Mouse (Mus musculus): ENCODE data around the gene Ryr3.

The Ryr3 gene

DNA sequence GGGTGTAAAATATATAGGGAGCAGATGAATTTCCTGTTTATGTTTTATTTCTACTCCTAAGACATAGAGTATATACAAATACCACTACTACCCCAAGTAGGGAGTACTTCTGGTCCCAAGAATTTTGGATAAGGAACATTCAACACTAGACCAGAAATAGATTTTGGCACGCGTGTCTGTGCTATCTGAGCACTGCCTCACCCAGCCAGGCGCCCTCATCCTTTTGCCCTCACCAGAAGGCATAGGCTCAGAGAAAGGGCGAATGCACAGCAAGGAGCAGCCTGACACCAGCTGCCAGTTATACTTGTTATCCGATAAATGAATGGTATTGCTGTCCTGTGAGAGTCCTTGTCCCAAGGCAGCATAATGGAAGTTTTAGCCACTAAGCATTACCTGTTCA, 579.7 kb downstream of the Ryr3 start:
- no peak for DNase-seq (ENCODE audit: low read depth)

- no peak for DNase-seq (ENCODE audit: low read depth)
Observed at GRCm38 (mm10) chr2:112632536-112632935, 584.4 kb downstream of the Ryr3 start.

GRCm38 (mm10) chr2:112630669-112631068, 586.2 kb downstream of the Ryr3 start:
- no peak for DNase-seq (ENCODE audit: low read depth)

DNA sequence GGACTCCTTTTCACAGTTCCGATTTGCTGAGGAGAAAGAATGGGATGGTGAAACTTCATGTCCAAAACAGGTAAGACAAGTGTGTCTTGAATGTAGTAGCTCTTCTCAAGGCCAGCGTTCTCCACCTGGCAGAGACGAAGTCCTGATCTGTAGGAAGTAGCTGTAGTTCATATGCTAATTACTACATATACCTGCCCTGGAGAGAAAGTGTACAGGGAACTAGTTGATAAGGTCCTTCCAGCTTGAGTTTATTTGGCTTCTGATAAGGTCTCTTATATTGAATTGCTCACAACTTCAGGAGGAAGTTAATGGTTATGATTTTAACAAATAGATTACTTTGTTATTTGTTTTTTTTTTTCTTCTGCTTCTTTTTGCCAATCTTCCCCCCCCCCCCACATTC, 591.7 kb downstream of the Ryr3 start:
- no peak for DNase-seq (ENCODE audit: low read depth)

DNA sequence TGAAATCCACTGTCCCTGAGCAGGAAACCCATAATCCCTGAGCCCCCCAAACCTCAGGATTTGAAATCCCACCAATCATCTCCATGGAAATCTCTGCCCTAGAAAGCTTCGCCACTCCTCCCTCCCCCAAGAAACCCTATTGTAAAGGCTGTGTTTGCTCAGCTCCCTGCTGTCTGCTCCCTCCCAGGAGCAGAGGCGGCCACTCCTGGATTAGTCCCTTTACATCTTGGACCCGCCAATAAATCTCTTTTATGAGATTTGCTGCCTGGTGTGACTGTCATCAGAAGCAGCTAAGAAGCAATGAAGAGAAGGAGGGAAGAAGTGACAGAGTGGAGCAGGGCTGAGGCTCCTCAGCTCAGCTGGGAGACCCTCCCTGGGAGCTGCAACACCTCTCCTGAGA, 599.7 kb downstream of the Ryr3 start:
- no peak for DNase-seq (ENCODE audit: low read depth)

DNA sequence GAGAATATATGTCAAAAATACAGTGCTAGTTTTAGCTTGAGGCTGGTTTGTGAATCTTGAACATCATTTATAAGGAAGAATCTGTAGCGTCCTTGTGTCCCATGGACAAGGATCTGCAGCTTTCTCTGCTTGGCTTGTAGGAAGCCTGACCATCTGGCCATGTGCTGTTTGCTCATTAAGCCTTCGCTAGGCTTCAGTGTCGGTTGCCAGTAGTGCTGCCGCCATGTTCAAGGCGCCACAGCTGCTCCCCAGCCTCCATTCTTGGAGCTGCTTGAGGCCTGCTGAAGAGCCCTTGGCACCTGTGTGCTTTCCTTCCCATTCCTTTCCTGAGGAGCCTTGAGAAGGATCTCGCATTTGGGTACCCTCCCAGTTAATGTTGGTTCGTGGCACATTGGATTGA, 602.5 kb downstream of the Ryr3 start:
- DNase-seq (ENCODE audit: low read depth): no peak

GRCm38 (mm10) chr2:112612628-112613027, 604.3 kb downstream of the Ryr3 start:
- DNase-seq (ENCODE audit: low read depth): peak; percentile 31

- no peak for DNase-seq (ENCODE audit: low read depth)
Observed at GRCm38 (mm10) chr2:112606536-112606935, 610.4 kb downstream of the Ryr3 start.

DNA sequence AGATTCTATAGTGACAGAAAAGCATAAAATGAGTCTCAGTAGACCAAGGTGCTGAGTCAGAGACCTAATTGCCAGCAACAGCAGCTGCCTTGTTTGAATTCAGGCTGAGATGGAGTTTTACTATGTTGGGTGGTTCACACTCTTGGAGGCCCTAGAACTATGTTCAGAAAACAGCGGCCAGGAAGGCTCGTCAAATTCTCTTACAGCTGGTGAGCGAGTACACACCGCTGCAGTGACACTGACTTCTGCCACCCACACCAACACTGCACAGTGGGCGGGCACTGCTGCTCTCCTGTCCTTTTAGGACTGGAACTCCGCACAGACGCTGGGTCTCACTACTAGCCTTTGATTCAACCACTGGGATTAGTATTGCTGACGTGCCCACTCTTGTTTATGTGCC, 614.4 kb downstream of the Ryr3 start:
- DNase-seq (ENCODE audit: low read depth): no peak

GRCm38 (mm10) chr2:112600222-112600621, 616.7 kb downstream of the Ryr3 start:
- no peak for DNase-seq (ENCODE audit: low read depth)

- no peak for DNase-seq (ENCODE audit: low read depth)
Observed at GRCm38 (mm10) chr2:112597064-112597463, 619.8 kb downstream of the Ryr3 start.

- DNase-seq (ENCODE audit: low read depth): no peak
Observed at GRCm38 (mm10) chr2:112596415-112596814, 620.5 kb downstream of the Ryr3 start.

DNA sequence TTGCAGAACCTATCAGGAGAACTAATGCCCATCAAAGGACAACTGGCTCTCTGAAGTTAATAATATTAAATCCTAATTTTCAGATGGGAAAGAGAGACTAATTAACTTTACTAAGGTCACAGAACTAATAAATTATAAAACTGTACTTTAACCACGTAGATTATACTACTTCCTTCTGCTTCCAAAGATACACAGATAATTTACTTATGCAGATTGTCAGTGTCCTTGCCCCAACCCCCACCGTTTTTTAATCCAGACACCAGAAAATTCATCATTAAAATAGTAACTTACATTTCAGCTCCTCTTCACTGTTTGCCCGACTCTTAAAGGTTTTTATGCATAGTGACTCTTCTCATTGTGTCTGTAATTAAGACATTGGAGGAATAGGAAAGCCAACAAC, 621.1 kb downstream of the Ryr3 start:
- DNase-seq (ENCODE audit: low read depth): no peak

DNA sequence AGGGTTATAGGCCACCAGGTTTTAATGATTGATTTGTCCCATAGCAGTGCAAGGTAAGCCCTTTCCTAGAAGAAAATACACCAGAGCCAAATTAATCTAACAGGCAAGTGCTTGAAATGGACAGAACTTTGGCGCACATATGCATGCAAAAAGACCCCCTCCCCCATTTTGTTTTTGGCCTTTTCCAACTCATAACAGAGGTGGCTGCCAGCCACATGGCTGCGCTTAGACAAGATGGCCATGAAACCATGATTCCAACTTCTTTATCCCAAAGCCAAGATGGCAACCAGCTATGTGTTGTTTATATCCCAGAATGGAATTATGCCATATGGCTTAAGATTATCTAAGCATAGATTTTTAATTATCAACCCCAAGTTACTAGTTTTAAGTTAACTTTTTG, 623.1 kb downstream of the Ryr3 start:
- DNase-seq (ENCODE audit: low read depth): no peak

- no peak for DNase-seq (ENCODE audit: low read depth)
Observed at GRCm38 (mm10) chr2:112593322-112593721, 623.6 kb downstream of the Ryr3 start.

DNA sequence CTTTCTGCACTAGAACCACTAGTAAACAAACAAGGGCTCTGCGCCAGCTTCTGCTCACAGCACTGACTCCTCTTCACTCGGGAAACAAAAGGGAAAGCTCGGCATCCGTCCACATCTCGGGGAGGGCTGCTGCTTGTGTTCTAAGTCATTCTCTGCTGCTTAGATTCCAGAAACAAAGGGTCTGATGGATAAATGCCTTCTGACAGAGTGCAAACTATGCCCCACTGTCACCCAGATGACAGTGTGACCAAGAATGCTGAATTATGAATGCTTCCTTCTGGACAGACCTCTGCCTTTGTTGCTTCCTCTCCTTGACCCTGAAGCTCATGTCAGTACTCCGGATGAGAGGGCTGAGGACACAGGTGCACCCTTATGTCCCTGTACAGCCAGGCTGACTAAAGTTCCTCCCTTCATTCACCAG, 625.4 kb downstream of the Ryr3 start:
- no peak for DNase-seq (ENCODE audit: low read depth)

DNA sequence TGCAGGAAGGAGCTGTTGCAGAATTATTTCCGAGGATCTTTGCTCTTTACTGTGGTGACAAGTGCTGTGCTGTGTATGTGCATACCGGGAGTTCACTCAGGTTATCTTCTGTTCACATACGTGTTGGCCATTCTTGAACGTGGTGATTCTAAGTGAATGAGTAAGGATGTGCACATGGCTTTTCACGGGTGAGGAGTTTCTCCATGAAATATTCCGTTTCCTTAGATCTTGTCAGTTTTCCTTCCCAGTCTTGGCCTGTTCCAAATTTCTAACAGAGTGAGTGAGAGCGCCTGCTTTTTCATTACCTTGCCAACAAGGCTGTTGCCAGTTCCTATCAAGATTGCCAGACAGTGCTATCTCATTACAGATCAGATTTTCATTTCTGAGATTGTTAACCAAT, 625.9 kb downstream of the Ryr3 start:
- no peak for DNase-seq (ENCODE audit: low read depth)
